Mouse (Mus musculus) liver, embryonic 14.5 days (tissue): ENCODE measurements around the gene Gpr87.

ENCODE experiments used
- CTCF ChIP-seq: IDR thresholded peaks from 2 replicates; pipeline ENCODE4 v1.5.1; 2016; ENCODE audit warnings: antibody characterized with exemption, low read depth, control low read depth
- EP300 ChIP-seq: IDR thresholded peaks from 2 replicates; pipeline ENCODE4 v1.6.1; 2016; ENCODE audit warnings: antibody characterized with exemption, low read depth

GRCm38 (mm10) chr3:59230912-59231311 lies 36.0 kb upstream of the Gpr87 start:
- no peak for TF ChIP-seq CTCF
- no peak for TF ChIP-seq EP300
